Mouse (Mus musculus): ENCODE data around the gene Hist1h4j.
"Not testable (repeated sequence)": the region's sequence is repeated elsewhere in the genome, so short reads cannot be mapped to it uniquely, and the experiment has no call there.

Gene Hist1h4j

DNA sequence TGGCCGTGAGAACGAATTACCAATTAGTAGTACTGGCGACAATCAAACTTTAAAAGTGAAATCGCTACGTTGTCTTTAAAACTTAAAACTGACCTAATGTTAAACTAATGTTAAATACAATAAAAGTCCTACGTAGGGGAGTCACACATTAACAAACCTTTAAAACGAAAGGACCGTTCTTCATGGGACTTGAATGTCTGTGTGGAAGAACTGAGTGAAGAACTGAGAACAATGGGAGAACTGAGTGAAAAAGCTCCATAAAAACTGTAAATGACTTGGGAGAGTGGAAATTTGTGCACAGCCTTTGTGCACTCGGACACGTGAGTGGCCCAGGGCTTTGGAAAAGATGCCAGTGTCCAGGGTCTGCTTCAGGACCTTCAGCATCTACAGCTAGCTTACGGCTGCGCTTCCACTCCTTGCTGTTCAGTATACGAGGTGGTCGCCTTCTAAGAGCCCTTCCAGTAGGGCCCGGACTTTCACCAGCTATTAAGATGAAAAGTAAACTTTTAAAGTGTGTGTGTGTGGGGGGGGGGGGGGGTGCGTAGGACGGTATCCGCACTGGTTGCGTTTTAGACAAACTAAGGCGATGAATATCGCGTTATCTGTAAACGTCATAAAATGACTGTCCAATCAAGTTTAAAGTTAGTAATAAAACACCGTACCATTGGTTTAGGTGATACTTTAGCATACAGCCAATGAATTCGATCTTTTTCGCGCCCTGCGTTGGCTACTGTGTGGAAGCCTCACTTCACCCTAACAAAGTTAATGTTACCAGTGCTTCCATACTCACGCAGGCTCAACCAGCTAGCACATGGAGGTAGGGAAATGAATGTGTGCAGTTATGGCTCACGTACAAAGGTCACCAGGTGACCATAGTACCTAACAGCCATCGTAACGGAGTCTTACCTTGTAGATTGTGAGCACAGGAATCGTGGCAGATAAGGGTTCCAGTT is 44.2 kb downstream of the Hist1h4j start:
- in situ Hi-C loops (cut with MseI, MboI), result no loop called here

DNA sequence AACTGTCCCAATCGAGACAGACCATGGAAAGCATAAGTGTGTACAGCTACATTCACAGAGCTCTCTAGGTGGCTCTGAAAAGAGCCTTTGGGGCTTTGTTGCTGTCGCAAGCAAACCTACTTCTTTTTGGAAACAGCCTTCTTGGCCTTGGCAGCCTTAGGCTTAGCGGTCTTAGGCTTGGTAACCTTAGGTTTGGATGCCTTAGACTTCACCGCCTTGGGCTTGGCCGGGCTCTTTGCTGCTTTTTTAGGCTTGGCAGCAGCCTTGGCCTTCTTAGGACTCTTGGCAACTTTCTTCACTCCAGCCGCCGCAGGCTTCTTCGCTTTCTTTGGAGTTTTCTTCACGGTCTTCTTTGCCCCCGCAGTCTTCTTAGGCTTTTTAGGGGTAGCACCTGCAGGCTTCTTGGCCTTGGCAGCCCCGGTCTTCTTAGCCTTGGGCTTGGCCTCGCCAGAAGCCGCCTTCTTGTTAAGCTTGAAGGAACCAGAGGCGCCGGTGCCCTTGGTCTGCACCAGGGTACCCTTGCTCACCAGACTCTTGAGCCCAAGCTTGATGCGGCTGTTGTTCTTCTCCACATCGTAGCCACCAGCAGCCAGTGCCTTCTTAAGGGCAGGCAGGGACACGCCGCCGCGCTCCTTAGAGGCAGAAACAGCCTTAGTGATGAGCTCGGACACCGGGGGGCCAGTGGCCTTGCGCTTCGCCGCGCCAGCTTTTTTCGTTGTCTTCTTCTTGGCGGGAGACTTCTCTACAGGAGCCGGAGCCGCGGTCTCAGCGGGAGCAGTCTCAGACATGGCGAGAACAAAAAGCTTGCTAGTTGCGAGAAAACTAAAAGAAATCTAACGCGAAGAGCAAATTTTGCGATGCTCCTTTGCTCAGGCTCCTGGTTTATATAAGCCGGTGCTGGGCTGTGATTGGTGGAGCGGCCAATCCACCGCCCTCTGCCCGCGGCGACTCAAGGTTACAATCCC is 45.2 kb downstream of the Hist1h4j start, which contains the start of gene Hist1h1b:
Gene Hist1h1b, minus strand, starts transcription at position 859 of the 965 bp plus-strand sequence.
- in situ Hi-C loops (cut with MseI, MboI), result no loop called here

DNA sequence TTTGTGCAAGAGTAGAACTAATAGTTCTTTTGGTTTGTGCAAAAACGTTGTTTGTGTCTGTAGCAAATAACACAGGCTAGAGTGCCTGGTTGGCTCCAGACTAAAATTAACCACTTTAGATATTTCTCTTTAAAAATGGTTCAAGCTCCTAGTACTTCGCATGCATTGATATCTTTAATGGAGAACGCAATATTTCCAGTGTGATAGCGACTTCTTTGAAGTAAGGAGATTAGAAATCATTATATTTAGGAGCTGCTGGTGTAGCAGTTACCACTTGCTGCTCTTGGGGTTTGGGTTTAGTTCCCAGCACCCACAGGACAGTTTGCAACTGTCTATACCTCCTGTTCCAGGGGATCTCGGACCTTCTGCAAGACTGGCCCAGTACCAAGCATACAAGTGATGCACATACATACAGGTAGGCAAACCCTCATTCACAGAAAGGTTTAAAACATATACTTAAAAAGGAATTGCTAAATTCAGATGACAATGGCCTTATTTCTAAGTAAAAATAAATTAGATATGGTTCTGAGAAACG is 46.2 kb downstream of the Hist1h4j start:
- in situ Hi-C loops (cut with MseI, MboI), result no loop called here

DNA sequence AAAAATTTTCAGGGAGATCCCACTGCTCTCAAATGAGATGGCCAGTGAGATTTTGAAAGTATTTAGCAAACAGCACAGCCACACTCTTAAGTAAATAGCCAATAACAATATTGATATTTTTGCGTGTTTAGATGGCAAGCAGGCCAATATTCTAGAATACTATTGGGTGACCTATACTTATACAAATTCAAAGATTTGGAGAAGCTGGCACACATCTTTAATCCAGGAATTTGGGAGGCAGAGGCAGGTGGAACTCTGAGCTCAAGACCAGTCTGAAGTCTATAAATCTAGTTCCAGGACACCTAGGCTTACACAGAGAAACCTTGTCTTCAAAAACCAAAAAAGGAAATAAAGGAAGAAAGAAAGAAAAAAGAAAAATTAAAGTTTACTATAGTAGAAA is 46.8 kb downstream of the Hist1h4j start:
- in situ Hi-C loops (cut with MseI, MboI), result no loop called here

GRCm38 (mm10) chr13:21782361-21783254 is 47.7 kb downstream of the Hist1h4j start:
- in situ Hi-C loops (cut with MseI, MboI), result not testable (repeated sequence)

- in situ Hi-C loops (cut with MseI, MboI), result no loop called here
Observed at GRCm38 (mm10) chr13:21783255-21783617, 48.4 kb downstream of the Hist1h4j start, which contains the start of gene Hist1h3i. TSS of gene Hist1h3i (minus strand) at chr13:21783370.

DNA sequence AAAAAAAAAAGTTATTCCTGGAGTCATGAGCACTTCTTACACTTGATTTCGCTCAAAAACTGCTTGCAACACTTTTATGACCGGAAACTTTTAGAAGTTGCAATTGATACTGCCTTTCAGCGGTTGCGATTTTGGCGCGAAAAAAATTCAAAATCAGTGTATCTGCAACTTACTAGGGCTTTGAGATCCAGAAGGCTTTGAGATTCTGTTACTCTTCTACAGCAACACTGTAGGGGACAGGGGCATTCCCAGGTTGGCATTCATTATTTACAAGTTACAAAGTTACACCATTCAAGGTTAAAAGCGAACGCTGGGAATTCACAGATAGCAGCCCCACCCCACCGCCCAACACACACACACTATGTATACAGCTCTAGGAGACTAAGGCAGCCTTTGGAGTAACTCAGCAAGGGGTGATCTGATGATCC is 48.9 kb downstream of the Hist1h4j start:
- in situ Hi-C loops (cut with MseI, MboI), result no loop called here

DNA sequence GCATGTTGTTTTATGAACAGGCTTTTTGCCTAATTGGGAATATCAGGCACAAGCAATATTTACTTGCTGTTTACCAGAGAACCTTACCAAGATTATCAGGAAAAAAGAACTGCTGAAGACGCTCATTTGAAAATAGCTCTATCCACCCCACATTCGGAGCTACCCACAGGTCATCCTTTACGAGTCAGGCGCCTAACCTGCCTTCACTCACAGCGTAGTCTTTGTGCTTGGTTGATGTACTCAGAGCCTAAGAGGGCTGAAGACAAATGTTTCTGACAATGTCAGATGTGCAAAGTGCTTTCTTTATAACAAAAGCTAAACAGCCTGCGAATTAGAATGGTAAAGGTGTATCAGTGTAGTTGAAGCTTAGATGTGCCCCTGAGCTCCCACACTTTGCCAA is 49.4 kb downstream of the Hist1h4j start:
- in situ Hi-C loops (cut with MseI, MboI), result no loop called here

All from mouse trophoblast stem cell (cell line).